Mouse (Mus musculus): ENCODE data around the gene Olfr1448.
"Not testable (repeated sequence)": the region's sequence is repeated elsewhere in the genome, so short reads cannot be mapped to it uniquely, and the experiment has no call there.

The Olfr1448 gene

DNA sequence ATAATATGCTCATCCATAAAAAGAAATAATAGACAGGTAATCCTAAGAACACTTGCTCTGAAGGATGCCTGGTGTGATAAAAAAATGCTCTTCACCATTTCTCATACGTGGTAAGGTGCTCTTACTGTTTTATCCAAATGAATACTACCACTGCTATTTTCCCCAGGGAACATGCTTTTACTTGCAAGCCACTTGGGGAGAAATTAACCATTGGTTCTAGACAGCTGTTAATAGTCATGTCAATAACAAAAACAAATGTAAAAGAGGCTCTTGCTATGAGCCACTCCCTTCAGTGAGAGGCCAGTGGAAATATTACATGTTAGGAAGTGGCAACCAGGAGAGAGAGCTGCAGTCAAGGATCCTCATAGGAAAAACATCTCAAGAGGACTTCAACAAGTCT lies at the start of gene Olfr1448:
Gene Olfr1448, minus strand, starts transcription at position 101 of the 400 bp plus-strand sequence.
- no peak for DNase-seq

GRCm38 (mm10) chr19:12970082-12970481 lies 45.9 kb upstream of the Olfr1448 start:
- not testable (repeated sequence) for DNase-seq

GRCm38 (mm10) chr19:12949958-12950357 lies 25.7 kb upstream of the Olfr1448 start, which contains the start of gene Olfr1450:
Gene Olfr1450 (plus strand): TSS chr19:12950258.
- no peak for DNase-seq

- no peak for DNase-seq
These were observed 6.3 kb upstream of the Olfr1448 start, which contains the start of gene Olfr1449 for GRCm38 (mm10) chr19:12930540-12930939. Gene Olfr1449 (plus strand): TSS chr19:12930840.

GRCm38 (mm10) chr19:12903643-12904042 lies 20.6 kb downstream of the Olfr1448 start, which contains the start of gene Olfr1447:
Gene Olfr1447 (minus strand): TSS chr19:12903743.
- DNase-seq = no peak

DNA sequence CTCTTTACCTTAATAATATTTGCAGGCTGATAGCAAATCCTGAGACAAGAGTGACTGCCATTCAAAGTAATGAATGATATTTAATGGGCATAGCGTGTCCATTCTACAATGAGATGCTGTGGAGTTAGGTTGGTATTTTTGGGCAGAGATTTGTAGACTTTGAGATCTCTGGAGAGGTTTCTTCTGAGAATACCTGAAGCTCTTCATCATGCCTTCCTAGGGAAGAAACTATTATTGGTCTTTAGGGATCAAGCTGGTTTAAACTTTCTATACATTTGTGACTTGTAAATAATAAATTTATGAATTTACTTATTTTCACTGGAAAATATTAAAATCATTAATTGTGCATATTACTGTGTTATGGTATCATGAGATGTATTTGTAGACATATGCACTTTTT lies 30.8 kb downstream of the Olfr1448 start, which contains the start of gene Olfr1446:
Gene Olfr1446, minus strand, starts transcription at position 101 of the 400 bp plus-strand sequence.
- DNase-seq = no peak

DNA sequence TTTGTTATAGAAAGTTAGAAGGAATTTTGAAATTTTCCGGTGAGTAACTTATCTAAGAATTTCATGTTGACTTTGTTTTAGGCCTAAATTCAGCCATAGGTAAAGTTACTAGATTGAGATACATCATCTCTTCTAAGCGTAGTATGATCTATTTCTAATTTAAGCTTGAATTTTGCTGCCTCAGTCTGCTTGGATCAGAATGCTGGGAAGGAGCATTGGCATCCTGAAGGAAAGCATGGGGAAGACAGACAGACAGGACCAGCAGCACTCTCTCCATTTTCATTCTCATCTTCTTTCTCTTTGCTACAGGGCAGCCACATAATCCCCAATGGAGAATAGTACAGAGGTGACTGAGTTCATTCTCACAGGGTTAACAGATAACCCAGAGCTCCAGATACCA lies 40.7 kb downstream of the Olfr1448 start, which contains the start of gene Olfr1445:
Gene Olfr1445, plus strand, starts transcription at position 301 of the 400 bp plus-strand sequence.
- DNase-seq = no peak

All from cerebellum, adult 9-10 months (tissue).